Mouse (Mus musculus) Muller cell, postnatal 12 days (primary cell): ENCODE results near the gene Ints1.

Source experiments
- DNase-seq: peaks from one replicate; pipeline ENCODE4 v3.0.0-alpha.2; 2015; ENCODE audit errors: inconsistent ontology term

Gene Ints1

GRCm38 (mm10) chr5:139801231-139801630, 25.8 kb upstream of the Ints1 start:
- DNase-seq, result no peak

DNA sequence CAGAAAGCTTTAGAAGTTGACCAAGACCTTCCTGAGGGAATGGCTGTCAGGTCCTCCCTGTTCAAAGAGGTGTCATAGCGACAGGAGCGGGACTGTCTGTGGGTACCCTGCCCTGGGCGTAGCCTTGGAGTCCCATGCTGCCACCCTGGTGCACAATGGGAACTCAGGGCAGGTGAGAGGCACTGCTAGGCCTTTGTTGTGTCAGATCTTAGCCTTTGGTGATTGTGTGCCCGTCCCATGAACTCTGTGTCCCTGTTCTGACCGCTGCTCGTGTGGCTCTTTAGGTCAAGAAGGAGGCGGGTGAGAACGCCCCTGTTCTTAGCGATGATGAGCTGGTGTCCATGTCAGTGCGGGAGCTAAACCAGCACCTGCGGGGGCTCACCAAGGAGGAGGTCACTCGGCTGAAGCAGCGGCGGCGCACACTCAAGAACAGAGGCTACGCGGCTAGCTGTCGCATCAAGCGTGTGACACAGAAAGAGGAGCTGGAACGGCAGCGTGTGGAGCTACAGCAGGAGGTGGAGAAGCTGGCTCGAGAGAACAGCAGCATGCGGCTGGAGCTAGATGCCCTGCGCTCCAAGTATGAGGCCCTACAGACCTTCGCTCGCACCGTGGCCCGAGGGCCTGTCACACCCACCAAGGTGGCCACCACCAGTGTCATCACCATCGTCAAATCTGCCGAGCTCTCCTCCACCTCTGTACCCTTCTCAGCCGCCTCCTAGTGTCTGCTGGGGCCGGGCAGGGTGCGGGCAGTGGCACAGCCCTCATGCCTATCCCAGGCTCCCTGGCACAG, 24.5 kb upstream of the Ints1 start:
- DNase-seq, result no peak

- no peak for DNase-seq
Measured at GRCm38 (mm10) chr5:139799041-139799440, 23.6 kb upstream of the Ints1 start.

- no peak for DNase-seq
Measured at GRCm38 (mm10) chr5:139798168-139798900, 22.9 kb upstream of the Ints1 start.

DNA sequence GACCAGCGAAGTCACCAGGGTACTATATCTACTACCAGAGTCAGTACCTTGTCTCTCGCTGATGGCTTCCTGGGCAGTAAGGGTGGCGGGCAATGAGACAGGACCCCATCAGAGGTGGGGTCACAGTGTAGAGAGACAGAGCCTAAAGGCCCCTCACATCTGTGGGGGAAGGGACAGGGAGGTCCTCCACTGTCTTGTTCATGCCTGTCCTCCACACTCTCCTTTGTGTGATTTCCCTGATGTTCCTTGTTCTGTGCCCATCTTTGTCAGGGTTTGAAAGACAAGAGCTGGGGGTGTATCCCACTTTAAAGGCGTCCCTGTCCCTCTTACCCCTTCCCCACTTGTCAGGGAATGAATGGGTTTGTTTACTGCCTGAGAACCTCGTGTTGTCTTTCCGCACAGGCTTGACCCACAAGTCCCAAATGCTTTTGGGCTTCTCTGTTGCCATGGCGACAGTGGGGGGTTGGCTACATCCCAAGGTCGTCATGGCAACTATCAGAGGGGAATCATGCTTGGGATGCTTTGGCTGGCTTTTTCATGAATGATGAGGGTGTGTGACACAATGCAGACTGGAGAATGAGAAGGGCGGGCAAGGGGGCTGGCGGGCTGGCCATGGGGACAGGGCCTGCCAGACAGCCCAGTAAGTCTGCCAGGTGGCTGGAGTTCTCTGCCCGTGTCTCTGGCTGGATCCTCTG, 22.1 kb upstream of the Ints1 start:
- DNase-seq, result peak; percentile 99

- peak; percentile 98 for DNase-seq
Measured at GRCm38 (mm10) chr5:139796900-139797299, 21.4 kb upstream of the Ints1 start.

- DNase-seq, result no peak
Measured at GRCm38 (mm10) chr5:139796001-139796620, 20.6 kb upstream of the Ints1 start.

DNA sequence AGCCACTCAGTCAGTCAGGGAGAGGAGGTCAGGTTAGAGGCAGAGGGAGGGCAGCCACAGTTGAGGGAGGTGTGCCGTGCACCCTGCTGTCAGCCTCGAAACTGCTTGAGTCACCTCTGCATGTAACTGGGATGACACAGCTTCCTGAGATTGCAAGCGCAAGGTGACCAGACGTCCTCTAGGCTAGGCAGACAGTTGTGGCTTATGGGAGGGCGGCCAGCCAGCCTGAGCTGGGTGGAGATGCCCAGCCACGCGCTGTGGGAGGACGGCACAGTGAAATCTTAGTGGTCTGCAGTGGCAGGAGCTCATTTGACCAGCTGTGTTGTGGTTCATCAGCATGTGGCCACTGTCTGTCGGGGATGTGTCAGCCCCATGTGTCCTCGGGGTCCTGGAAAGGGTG, 19.5 kb upstream of the Ints1 start:
- DNase-seq, result peak; percentile 85

DNA sequence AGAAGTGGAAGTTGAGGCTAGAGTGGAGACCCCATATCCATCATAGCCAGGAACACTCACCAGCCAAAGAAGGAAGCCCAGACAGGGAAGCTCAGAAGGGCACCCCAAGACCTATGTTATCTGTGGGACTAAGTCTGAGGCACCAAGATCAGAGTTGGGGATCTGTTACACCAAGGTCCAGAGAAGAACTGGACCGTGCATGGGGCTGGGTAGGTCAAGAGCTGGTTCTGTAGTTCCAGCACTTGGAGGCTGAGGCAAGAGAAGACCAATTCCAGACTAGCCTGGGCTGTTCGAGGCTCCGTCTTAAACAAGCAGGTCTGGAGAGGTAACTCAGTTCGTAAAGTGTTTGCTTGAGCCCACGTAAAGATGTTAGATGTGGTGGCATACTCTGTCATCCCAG, 18.7 kb upstream of the Ints1 start:
- no peak for DNase-seq

DNA sequence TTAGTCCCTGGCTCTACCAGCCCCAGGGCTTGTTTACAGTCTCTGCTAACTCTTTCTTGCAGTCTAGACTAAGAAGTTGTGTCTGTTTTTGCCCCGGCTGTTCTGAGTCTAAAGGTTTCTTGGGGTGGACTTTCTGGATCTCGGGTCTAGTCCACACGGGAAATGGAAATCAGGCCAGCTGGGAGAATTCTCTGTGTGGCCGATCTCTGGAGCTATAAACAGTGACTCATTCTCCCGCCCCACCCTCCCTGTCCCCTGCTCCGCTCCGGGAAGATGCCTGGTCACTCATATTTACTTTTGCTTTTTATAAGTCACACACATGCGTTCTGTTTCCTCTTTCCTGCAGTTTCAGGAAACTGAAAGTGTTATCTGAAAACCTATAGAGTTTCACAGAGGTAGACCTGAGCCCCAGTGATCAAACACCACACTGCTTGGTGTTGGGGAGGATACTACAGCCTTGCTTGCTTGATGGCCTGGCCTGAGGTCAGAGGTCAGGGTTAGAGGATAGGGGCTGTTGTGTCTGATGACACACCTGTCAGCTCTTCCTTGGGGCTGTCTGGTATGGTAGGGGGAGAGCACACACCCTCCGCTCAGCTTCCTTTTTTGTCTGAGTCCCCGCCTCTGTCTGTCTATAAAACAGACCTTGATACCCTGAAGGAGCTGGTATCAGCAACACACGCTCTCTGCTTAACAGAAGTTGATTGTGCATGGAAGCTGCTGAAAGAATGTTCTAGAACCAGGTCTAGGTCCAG, 18.0 kb upstream of the Ints1 start:
- DNase-seq, result peak; percentile 73

GRCm38 (mm10) chr5:139792966-139793337, 17.5 kb upstream of the Ints1 start:
- no peak for DNase-seq

- no peak for DNase-seq
Measured at GRCm38 (mm10) chr5:139792159-139792775, 16.8 kb upstream of the Ints1 start.

DNA sequence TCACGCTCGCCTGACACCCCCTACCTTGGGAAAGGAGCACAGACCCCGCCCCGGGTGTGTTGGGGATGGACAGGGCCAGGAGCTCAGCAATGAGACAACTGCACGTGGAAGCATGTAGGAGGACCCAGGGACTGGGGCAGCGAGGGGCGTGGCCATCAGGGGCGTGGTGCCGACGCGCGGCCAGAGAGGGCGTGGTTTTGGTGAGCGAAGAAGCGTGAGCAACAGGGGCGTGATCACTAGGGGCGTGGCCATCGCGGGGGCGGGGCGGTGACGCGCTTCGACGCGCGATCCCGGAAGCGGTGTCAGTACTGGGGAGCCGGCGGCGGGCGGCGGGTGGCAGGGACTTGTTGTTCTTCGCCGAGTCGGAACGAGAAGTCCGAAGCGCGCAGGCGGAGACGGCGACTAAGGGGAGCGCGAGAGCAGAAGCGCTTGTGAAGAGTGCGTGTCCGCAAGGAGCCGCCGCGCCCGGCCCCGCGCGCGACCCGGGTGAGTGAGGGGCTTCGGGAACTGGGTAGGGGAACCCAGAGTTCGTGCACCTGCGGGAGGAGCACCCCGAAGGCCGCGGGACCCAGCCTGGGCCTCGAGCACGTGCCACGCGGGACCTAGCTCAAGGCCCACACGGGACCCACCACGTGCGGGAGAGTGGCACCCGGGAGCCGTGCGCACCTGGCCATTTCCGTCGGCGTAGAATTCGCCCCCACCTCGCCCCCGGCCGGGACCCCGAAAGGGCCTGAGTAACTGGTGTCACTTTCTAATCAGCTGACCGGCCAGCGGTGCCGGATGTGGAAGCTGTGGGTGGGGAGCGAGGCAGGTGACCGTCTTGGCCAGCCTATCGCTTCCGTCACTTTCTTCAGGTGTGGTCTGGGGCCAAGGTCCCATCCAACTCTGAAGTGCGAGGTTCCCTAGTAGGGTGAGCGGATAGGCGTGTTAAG, 16.0 kb upstream of the Ints1 start, which contains the start of gene Mafk:
Gene Mafk (plus strand): TSS at position 287 of the 932 bp plus-strand sequence.
- DNase-seq, result peak; percentile 98

DNA sequence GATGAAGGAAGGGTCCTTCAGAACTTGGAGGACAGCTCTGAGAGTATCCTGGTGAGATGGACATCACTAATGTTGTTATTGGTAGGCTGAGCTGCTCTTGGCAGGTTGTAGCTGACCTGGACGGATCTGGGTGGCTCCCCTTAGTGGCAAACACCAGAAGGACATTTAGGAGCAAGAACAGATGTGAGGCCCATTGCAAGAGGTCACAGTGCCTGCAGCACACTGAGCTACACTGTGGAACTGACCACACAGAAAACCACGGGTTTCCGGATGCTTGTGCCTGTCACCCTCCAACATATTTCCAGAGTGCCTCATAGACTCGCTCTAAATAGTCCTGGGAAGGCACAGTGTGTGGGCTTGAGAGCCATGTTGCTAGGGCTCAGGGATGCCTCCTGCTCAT, 14.0 kb upstream of the Ints1 start:
- DNase-seq, result peak; percentile 88

DNA sequence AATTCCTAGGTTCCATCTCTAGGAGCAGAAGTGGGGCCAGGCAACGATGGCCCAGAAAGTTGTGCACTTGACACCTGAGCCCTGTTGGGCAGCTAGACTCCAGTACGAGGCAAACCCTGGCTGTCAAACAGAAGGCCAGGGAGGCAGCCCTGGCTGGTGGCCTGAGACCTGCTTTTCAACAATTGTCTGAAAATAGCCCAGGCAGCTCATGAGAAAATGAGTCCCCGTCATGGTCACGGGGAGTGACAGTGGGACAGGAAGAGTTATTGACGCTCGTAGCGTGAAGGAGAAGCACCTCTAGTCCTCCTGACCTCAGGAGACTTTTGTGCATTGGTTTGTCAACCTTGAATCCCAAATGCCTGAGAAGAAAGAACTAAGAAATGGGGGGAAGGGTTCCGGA, 5.9 kb upstream of the Ints1 start:
- DNase-seq, result no peak

- no peak for DNase-seq
Measured at GRCm38 (mm10) chr5:139776966-139777365, 1.5 kb upstream of the Ints1 start.

- DNase-seq, result no peak
Measured at GRCm38 (mm10) chr5:139768216-139768615, 7.3 kb downstream of the Ints1 start.

GRCm38 (mm10) chr5:139764296-139764695, 11.2 kb downstream of the Ints1 start:
- DNase-seq, result no peak

DNA sequence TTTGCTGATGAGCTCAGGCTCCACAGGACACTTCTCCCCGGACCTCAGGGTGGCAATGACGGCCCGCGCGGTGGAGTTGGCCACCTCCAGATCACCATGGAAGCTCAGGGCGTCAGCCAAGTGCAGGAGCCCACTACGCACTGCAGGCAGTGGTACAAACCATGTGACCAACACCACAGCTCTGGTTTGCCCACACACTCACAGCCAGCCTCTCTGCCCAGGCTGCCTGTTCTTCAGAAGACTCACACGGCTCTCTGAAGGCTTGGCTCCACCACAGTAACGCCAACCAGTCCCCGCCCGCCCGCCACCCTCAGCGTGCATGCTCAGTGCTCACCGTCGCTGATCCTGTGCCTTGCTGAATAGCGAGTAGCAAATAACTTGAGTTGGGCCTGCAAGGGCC, 17.4 kb downstream of the Ints1 start:
- DNase-seq, result no peak

GRCm38 (mm10) chr5:139756586-139756985, 18.9 kb downstream of the Ints1 start:
- no peak for DNase-seq
